Mouse (Mus musculus) forebrain, postnatal 0 days (tissue): ENCODE data around the gene Ttyh1. TPM values are rescaled to one million over a fixed set of nuclear protein-coding genes. Genes with fewer than 3 reads are reported as not detected.

Experiments
- ATAC-seq: fragments of 200-750 bp; cut with Nextera tagmentation; 2 replicates; pipeline ENCODE4 v1.8.0; 2017; ENCODE audit warnings: mild to moderate bottlenecking, moderate library complexity
- DNase-seq: peaks from one replicate; pipeline ENCODE4 v3.0.0-alpha.2; 2015
- H3K27ac ChIP-seq: fragments of 300-500 bp; sonication (generic); 2 replicates; pipeline ENCODE4 v1.5.1; 2014; ENCODE audit warnings: low read depth, mild to moderate bottlenecking, antibody characterized with exemption, low read length, moderate library complexity, mixed read lengths
- H3K27me3 ChIP-seq: fragments of 300-500 bp; sonication (generic); 2 replicates; pipeline ENCODE4 v1.6.1; 2014; ENCODE audit warnings: mild to moderate bottlenecking, low read length, mixed read lengths; ENCODE audit not compliant: insufficient read depth
- H3K36me3 ChIP-seq: fragments of 300-500 bp; sonication (generic); 2 replicates; pipeline ENCODE4 v1.6.1; 2014; ENCODE audit warnings: mild to moderate bottlenecking, moderate library complexity; ENCODE audit not compliant: insufficient read depth
- H3K4me1 ChIP-seq: fragments of 300-500 bp; sonication (generic); 2 replicates; pipeline ENCODE4 v1.6.1; 2014; ENCODE audit warnings: antibody characterized with exemption; ENCODE audit not compliant: insufficient read depth
- H3K4me2 ChIP-seq: fragments of 300-500 bp; sonication (generic); 2 replicates; pipeline ENCODE4 v1.6.1; 2014; ENCODE audit warnings: low read depth, mild to moderate bottlenecking, moderate library complexity
- H3K4me3 ChIP-seq: fragments of 300-500 bp; sonication (generic); 2 replicates; pipeline ENCODE4 v1.5.1; 2014; ENCODE audit warnings: low read depth, low read length, mixed read lengths
- H3K9ac ChIP-seq: fragments of 300-500 bp; sonication (generic); 2 replicates; pipeline ENCODE4 v1.6.1; 2014; ENCODE audit warnings: mild to moderate bottlenecking
- H3K9me3 ChIP-seq: fragments of 300-500 bp; sonication (generic); 2 replicates; pipeline ENCODE4 v1.6.1; 2016; ENCODE audit warnings: low read length
- CTCF ChIP-seq: sonication (generic); IDR thresholded peaks from 2 replicates; pipeline ENCODE4 v1.5.1; 2016; ENCODE audit warnings: antibody characterized with exemption, control low read depth, low read depth
- WGBS: fragments of 180-500 bp; shearing (Covaris S2); extraction: QIAGEN DNeasy Blood & Tissue Kit; methylation state at CpG from one replicate; pipeline ENCODE4 v1.1.7; 2014; 5-methylcytosine and 5-hydroxymethylcytosine counted together
- polyA plus RNA-seq: library from polyadenylated mRNA; unstranded; fragments of >200 nt; fragmentation: Nextera tagmentation; extraction: Ambion mirVana; gene quantifications from 2 replicates; pipeline ENCODE4 v1.2.1, GENCODE M21; 2015
- total RNA-seq: library from RNA; depleted of rRNA; stranded (reverse); fragments of >200 nt; gene quantifications from 2 replicates; pipeline ENCODE4 v1.2.3, GENCODE M21; 2014

Gene Ttyh1
- total and polyA plus RNA-seq, 2 experiments from 2014 or later: 160 to 204 TPM

GRCm38 (mm10) chr7:4098832-4099231, 20.4 kb upstream of the Ttyh1 start:
- Histone ChIP-seq H3K4me2 (no peak overlapping the region), H3K4me1 (no peaks in the 10 kb centered on the region), H3K9me3 (no peaks in the 10 kb centered on the region), H3K27me3 (no peaks in the 10 kb centered on the region), H3K27ac (no peak overlapping the region), H3K36me3 (no peaks in the 10 kb centered on the region), H3K4me3 (no peak overlapping the region), H3K9ac (no peak overlapping the region)
- 83% methylated on average over 2 of the region's 2 CpGs for WGBS
- ATAC-seq (no peak), DNase-seq (no peak)
- TF ChIP-seq CTCF: no peak

DNA sequence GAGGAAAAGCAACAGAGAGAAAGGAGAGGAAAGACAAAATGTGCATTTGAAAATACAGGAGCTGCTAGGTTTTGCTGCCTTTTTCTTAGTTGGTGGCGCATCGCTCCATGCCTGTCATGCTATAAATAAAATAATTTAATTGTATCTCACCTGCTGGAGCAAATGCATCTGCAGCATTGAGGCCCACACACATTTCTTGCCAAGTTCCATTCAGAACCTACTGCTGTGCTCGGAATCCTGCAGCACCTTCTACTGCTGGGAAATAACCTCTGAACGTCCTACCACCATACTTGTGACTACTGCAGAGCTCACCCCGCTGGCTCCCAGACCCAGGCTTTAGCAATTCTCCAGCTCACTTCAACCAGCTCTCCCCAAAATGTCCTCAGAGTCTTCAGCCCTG, 18.1 kb upstream of the Ttyh1 start:
- TF ChIP-seq CTCF: no peak
- 86% methylated on average over 5 of the region's 5 CpGs for WGBS
- no peaks in the 10 kb centered on the region for H3K27me3 ChIP-seq
- H3K9me3 ChIP-seq: no peaks in the 10 kb centered on the region
- DNase-seq: no peak
- no peak overlapping the region for H3K4me3 ChIP-seq
- no peak overlapping the region for H3K4me2 ChIP-seq
- no peak overlapping the region for H3K27ac ChIP-seq
- H3K36me3 ChIP-seq: no peaks in the 10 kb centered on the region
- ATAC-seq: no peak
- H3K9ac ChIP-seq: no peak overlapping the region
- H3K4me1 ChIP-seq: no peaks in the 10 kb centered on the region

GRCm38 (mm10) chr7:4103411-4103810, 15.8 kb upstream of the Ttyh1 start:
- H3K9ac ChIP-seq: no peak overlapping the region
- H3K27ac ChIP-seq: no peak overlapping the region
- no peaks in the 10 kb centered on the region for H3K36me3 ChIP-seq
- no peaks in the 10 kb centered on the region for H3K9me3 ChIP-seq
- TF ChIP-seq CTCF: peak; percentile 84
- WGBS: 14% methylated on average over 4 of the region's 4 CpGs
- no peak overlapping the region for H3K4me2 ChIP-seq
- DNase-seq (peak; percentile 70), ATAC-seq (no peak)
- H3K4me3 ChIP-seq: no peak overlapping the region
- no peaks in the 10 kb centered on the region for H3K27me3 ChIP-seq
- H3K4me1 ChIP-seq: no peaks in the 10 kb centered on the region

DNA sequence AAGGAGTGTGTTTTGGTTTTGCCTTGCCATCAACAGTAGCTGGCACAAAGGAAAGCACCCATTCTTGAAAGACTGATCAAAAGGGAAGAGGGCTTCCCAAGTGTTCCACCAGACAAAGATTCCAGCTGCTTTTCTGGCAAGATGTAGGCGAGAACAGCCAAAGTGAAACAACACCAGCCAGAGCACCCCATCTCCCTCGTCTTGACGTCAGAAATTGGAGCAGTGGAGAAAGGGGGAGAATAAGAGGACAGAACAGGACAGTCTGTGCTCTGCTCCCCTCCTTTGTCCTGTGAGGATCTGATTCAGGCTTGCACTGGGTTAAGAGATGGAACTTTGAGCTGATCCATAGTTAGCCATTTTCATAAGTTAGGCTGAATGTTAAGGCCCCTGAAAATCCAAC, 7.4 kb upstream of the Ttyh1 start:
- Histone ChIP-seq H3K27me3 (no peaks in the 10 kb centered on the region), H3K27ac (no peak overlapping the region), H3K9me3 (no peaks in the 10 kb centered on the region), H3K4me2 (no peak overlapping the region), H3K9ac (no peak overlapping the region), H3K36me3 (no peaks in the 10 kb centered on the region), H3K4me3 (no peak overlapping the region), H3K4me1 (no peaks in the 10 kb centered on the region)
- DNase-seq (no peak), ATAC-seq (peak; percentile 47; the same call in 1 of the 2 replicates)
- TF ChIP-seq CTCF: no peak
- 18% methylated on average over 3 of the region's 3 CpGs for WGBS

DNA sequence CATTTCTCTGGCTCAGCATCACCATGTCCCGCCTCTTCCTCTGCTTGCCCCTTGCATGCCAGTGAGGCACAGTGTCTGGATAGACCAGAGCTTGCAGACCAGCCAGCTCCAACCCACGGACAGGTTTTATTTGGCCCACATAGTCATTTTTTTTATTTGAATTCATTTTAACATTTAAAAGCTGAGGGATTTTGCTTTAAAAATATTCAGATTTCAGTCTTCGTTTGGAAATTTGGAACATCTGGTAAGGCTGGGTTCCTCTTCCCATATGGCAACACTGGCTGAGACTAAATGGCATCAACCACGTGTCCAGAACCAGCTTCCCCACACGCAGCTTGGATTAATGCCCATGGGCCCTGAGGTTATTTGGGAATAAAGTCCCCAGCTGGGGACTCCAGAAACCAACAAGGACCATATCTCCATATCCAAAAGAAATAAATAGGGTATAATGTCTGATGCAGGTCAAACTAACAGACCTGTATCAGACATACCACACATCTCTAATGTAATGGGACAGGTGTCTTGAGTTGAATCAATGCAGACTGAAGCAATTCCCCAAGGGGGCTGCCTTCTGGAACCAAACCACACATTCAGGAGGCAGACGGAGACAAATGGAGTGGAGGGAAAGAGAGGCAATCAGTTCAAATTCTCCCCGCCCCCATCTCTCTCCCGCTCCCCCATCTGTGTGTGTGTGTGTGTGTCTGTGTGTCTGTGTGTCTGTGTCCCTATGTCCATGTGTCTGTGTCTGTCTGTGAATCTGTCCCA, 2.0 kb upstream of the Ttyh1 start:
- Histone ChIP-seq H3K4me2 (no peak overlapping the region), H3K9me3 (no peaks in the 10 kb centered on the region), H3K27ac (no peak overlapping the region), H3K27me3 (no peaks in the 10 kb centered on the region), H3K4me3 (no peak overlapping the region), H3K36me3 (no peaks in the 10 kb centered on the region), H3K4me1 (no peaks in the 10 kb centered on the region), H3K9ac (no peak overlapping the region)
- ATAC-seq: no peak
- 54% methylated on average over 8 of the region's 8 CpGs for WGBS
- TF ChIP-seq CTCF: no peak
- no peak for DNase-seq

GRCm38 (mm10) chr7:4119976-4120921, 1.0 kb downstream of the Ttyh1 start:
- H3K9ac ChIP-seq: peak overlapping the region; percentile 80
- H3K4me2 ChIP-seq: peak overlapping the region; percentile 58
- ATAC-seq (0 out of 2 replicates have a peak, but pooled peaks have one; percentile 0), DNase-seq (peak; percentile 57)
- TF ChIP-seq CTCF: no peak
- peak overlapping the region; percentile 52 for H3K27ac ChIP-seq
- peak overlapping the region; percentile 57 for H3K4me3 ChIP-seq
- no peaks in the 10 kb centered on the region for H3K36me3 ChIP-seq
- H3K9me3 ChIP-seq: no peaks in the 10 kb centered on the region
- WGBS: 6% methylated on average over 19 of the region's 19 CpGs
- H3K4me1 ChIP-seq: peaks cover 15% of the 10 kb centered on the region
- H3K27me3 ChIP-seq: no peaks in the 10 kb centered on the region
